Mouse (Mus musculus) lung, postnatal 10 days (tissue): ENCODE measurements at regions not wholly inside any gene's neighbourhood (a gene's known extent, or its start where the extent isn't known, plus 50 kb on each side); places are given as distances from the start of the nearest gene placed in this dataset.

Experiments used
- DNase-seq: peaks from one replicate; pipeline ENCODE4 v3.0.0; 2021

DNA sequence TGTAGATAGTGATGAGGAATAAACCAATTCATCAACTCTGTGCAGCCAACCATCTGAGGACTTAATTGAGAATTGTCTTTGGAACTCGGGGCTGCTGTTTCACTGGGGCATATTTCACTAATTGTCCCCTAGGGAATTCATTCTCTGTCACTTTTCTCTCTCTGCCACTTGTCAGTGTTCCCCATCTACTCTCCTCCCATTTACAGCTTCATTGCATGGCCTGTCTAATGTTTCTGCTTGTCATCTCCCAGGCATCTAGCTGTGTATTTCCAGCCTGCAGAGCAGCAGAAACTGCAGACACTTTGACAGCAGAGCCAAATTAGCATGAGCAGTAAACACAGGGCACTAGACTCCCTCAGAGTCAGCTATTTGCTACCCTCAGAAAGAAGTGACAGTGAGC lies 1105.2 kb downstream of the Ntrk3 start:
- DNase-seq = no peak

DNA sequence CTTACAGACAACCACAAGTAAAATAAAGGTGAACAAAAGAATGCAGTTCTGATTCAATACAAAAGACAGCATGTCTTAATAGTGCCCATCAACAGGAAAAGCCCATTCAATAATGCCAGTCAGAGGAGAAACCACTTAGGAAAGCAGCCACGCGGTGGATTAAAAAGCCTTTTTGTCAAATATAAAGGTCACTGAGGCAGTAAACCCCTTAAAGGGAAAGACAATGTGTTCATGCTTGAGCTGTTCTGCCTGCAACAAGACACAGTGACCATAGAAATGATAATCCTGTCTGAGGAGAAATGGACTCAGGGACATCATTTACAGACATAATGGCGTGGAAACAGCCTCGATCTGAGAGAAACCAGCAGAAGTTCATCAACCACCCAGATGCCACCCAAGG lies 1114.3 kb downstream of the Ntrk3 start:
- no peak for DNase-seq

DNA sequence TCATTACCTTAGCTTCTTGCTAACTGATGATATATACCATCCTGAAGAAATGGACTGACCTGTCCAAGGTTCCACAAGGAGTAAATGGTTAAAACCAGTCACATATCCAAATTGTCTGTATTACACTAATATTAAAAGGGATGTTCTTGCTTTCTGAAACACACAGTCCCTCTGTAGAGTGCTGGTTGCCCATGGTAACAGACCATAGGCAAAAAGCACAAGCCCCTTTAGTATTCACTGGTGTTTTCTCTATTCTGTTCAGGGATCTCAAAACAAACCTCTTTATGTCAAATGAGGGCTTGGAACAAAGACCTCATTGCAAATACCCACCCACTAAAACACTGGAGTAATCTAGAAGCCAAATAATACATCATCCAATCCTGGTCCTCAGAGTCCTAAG lies 1114.9 kb downstream of the Ntrk3 start:
- DNase-seq = no peak

- no peak for DNase-seq
These were observed 1164.9 kb downstream of the Ntrk3 start for GRCm38 (mm10) chr7:77572872-77573271.

- DNase-seq = no peak
These were observed 1178.7 kb downstream of the Ntrk3 start for GRCm38 (mm10) chr7:77559095-77559494.

- DNase-seq = no peak
These were observed 1179.3 kb downstream of the Ntrk3 start for GRCm38 (mm10) chr7:77558536-77558935.

DNA sequence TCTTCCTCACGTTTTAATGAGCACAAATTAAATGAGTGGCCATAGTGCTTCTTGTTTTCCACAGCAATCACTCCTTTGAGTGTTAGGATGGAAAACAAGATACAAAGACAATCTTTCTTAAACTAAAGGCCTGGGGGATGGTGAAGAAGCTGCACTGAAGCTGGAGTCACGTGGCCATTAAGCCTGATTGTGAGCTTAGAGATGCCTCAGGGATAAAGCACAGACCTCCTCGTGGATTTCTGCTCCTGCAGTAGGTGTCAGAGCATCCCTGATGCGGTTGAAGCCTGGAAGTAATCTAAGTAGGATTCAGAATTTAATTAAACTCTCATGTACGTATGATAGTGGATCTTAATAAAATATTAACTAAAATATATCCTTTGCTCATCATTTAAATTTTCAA lies 1200.9 kb downstream of the Ntrk3 start:
- DNase-seq = no peak

GRCm38 (mm10) chr7:77527906-77528305 lies 1209.9 kb downstream of the Ntrk3 start:
- no peak for DNase-seq

DNA sequence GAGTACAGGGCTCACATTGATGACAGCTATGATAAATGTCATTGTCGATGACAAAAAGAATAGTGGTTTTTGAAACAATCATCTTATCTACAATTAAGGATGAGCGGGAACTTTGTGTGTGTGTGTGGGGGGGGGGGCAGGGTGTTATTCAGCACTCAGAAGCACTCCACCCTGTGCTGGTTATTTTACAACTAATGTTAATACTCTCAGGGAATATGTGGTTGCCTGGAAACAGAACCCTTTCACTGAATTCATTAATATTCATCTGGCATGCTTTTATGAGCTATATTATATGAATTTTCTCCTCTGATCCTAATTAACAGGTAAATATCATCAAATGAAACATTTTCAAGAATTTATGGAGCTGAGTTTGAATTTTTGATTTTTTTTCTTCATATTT lies 1228.2 kb downstream of the Ntrk3 start:
- DNase-seq = no peak

- DNase-seq = no peak
These were observed 1230.2 kb downstream of the Ntrk3 start for GRCm38 (mm10) chr7:77507606-77508005.

- DNase-seq = no peak
These were observed 1235.2 kb downstream of the Ntrk3 start for GRCm38 (mm10) chr7:77502608-77503007.

GRCm38 (mm10) chr7:77495066-77495465 lies 1242.7 kb downstream of the Ntrk3 start:
- DNase-seq = no peak

GRCm38 (mm10) chr7:77477519-77477918 lies 1247.8 kb downstream of the Agbl1 start:
- peak; percentile 32 for DNase-seq

DNA sequence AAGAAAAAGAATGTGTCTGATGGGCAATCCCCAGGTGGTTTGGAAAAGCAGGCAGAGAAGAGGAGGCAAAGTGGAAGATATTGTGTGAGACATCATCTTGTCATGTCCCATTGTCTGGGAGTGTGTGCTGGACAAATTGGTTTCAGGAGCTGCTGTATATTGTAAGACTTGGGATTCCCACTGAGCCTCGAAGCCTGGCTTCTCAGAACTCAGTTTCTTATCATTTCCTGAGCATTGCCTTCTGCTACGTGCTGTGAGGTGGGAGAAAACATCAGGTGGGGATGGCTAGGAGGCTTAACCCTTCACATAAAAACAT lies 1216.3 kb downstream of the Agbl1 start:
- no peak for DNase-seq

GRCm38 (mm10) chr7:77445352-77446051 lies 1215.8 kb downstream of the Agbl1 start:
- no peak for DNase-seq

GRCm38 (mm10) chr7:77441622-77442021 lies 1211.9 kb downstream of the Agbl1 start:
- peak; percentile 5 for DNase-seq

GRCm38 (mm10) chr7:77413606-77414005 lies 1183.9 kb downstream of the Agbl1 start:
- DNase-seq = no peak
